Mouse (Mus musculus): ENCODE measurements around the gene Gtpbp3.

DNA sequence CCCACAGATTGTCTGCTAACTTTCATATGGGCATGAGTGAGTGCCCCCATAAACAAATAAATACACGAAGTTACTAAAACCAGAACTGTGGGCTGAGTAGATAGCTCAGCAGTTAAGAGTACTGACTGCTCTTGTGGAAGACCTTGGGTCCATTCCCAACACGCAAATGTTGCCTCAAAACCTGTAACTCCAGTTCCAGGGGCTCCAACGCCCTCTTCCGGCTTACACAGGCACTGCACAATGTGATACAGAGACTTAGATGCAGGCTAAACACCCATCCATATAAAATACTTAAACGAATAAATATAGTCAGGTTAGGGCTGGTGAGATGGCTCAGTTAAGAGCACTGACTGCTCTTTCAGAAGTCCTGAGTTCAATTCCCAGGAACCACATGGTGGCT is 27.1 kb downstream of the Gtpbp3 start:
- TF ChIP-seq CTCF (IDR thresholded peaks at IDR 0.05; ENCODE audit: extremely low read depth, insufficient read depth, low read length) (no peak), POLR2A (IDR thresholded peaks at IDR 0.05; ENCODE audit: extremely low read depth, insufficient read depth, low read length) (no peak)

All from cortical plate, adult 2 months (tissue).